Mouse (Mus musculus) heart, postnatal 14 days (tissue): ENCODE data around the gene Dnal1. TPM values are rescaled to one million over a fixed set of nuclear protein-coding genes. Genes with fewer than 3 reads are reported as not detected.

Experiments used
- DNase-seq, 2 experiments: peaks; one replicate each; pipeline ENCODE4 v3.0.0; 2021 to 2022
- intact Hi-C: fragments of 180-260 bp; cut with DNase I; formaldehyde crosslinking; loops from one replicate; pipeline ENCODE4 v1.15.1; 2025
- total RNA-seq, 2 experiments: library from RNA; stranded (reverse); gene quantifications; 2 replicates each; pipeline ENCODE4 v1.2.3; 2021

The Dnal1 gene
- total RNA-seq, 2 experiments from 2014 or later: 9.4 to 10.5 TPM

GRCm38 (mm10) chr12:84180701-84181435 lies 66.7 kb downstream of the Dnal1 start:
- intact Hi-C loops: no loop called here

GRCm38 (mm10) chr12:84181999-84182398 lies 67.8 kb downstream of the Dnal1 start:
- intact Hi-C loops: no loop called here
- DNase-seq: no peak

More at GRCm38 (mm10) chr12:84180701-84181435, 66.7 kb downstream of the Dnal1 start:
- peak; percentile 81 to 83 for DNase-seq

- no peak for DNase-seq
- intact Hi-C loops: no loop called here
These were observed 70.8 kb downstream of the Dnal1 start for GRCm38 (mm10) chr12:84184979-84185378.

- DNase-seq: no peak
These were observed 71.4 kb downstream of the Dnal1 start for GRCm38 (mm10) chr12:84185547-84185946.

GRCm38 (mm10) chr12:84186536-84186935 lies 72.4 kb downstream of the Dnal1 start:
- intact Hi-C loops: no loop called here
- DNase-seq: no peak

More at GRCm38 (mm10) chr12:84185547-84185946, 71.4 kb downstream of the Dnal1 start:
- intact Hi-C loops: no loop called here

- intact Hi-C loops: no loop called here
These were observed 72.8 kb downstream of the Dnal1 start for GRCm38 (mm10) chr12:84186950-84187349.

GRCm38 (mm10) chr12:84187752-84188601 lies 73.8 kb downstream of the Dnal1 start:
- DNase-seq: peak; percentile 41 to 56
- intact Hi-C loops: no loop called here

More at GRCm38 (mm10) chr12:84186950-84187349, 72.8 kb downstream of the Dnal1 start:
- peak; percentile 55 to 63 for DNase-seq

- intact Hi-C loops: no loop called here
- no peak for DNase-seq
These were observed 74.8 kb downstream of the Dnal1 start for GRCm38 (mm10) chr12:84188881-84189444.

- DNase-seq: no peak
These were observed 76.1 kb downstream of the Dnal1 start for GRCm38 (mm10) chr12:84190151-84190820.

GRCm38 (mm10) chr12:84191190-84191589 lies 77.0 kb downstream of the Dnal1 start:
- DNase-seq: no peak
- intact Hi-C loops: no loop called here

More at GRCm38 (mm10) chr12:84190151-84190820, 76.1 kb downstream of the Dnal1 start:
- intact Hi-C loops: no loop called here

- DNase-seq: no peak
- intact Hi-C loops: loop anchor here (1.0 kb wide), 1 partner anchor 16 kb away; no protein-coding TSS in a partner anchor
These were observed 77.6 kb downstream of the Dnal1 start for GRCm38 (mm10) chr12:84191770-84192169.

GRCm38 (mm10) chr12:84192280-84192679 lies 78.1 kb downstream of the Dnal1 start:
- intact Hi-C loops: loop anchor here (1.0 kb wide), 1 partner anchor 17 kb away; no protein-coding TSS in a partner anchor
- DNase-seq: no peak

- peak; percentile 70 to 81 for DNase-seq
- intact Hi-C loops: loop anchor here (1.0 kb wide), 1 partner anchor 18 kb away; no protein-coding TSS in a partner anchor
These were observed 78.8 kb downstream of the Dnal1 start for GRCm38 (mm10) chr12:84192741-84193641.

- intact Hi-C loops: loop anchor here (2.0 kb wide), 1 partner anchor 25 kb away; the partner anchor contains the start of gene Elmsan1
- DNase-seq: peak; percentile 93
These were observed 79.7 kb downstream of the Dnal1 start for GRCm38 (mm10) chr12:84193642-84194399.

GRCm38 (mm10) chr12:84194400-84195109 lies 80.4 kb downstream of the Dnal1 start:
- intact Hi-C loops: loop anchor here (2.0 kb wide), 1 partner anchor 24 kb away; the partner anchor contains the start of gene Elmsan1
- no peak for DNase-seq

GRCm38 (mm10) chr12:84195195-84195594 lies 81.0 kb downstream of the Dnal1 start:
- intact Hi-C loops: loop anchor here (2.0 kb wide), 1 partner anchor 24 kb away; the partner anchor contains the start of gene Elmsan1
- no peak for DNase-seq
